Mouse (Mus musculus) spleen, postnatal 14 days (tissue): ENCODE data around the gene Rps11.
"Not testable (repeated sequence)": the region's sequence is repeated elsewhere in the genome, so short reads cannot be mapped to it uniquely, and the experiment has no call there.

Experiments used
- DNase-seq, 2 experiments: peaks; one replicate each; pipeline ENCODE4 v3.0.0; 2021 to 2022; ENCODE audit warnings: low spot score in 2 of 2

Gene Rps11

DNA sequence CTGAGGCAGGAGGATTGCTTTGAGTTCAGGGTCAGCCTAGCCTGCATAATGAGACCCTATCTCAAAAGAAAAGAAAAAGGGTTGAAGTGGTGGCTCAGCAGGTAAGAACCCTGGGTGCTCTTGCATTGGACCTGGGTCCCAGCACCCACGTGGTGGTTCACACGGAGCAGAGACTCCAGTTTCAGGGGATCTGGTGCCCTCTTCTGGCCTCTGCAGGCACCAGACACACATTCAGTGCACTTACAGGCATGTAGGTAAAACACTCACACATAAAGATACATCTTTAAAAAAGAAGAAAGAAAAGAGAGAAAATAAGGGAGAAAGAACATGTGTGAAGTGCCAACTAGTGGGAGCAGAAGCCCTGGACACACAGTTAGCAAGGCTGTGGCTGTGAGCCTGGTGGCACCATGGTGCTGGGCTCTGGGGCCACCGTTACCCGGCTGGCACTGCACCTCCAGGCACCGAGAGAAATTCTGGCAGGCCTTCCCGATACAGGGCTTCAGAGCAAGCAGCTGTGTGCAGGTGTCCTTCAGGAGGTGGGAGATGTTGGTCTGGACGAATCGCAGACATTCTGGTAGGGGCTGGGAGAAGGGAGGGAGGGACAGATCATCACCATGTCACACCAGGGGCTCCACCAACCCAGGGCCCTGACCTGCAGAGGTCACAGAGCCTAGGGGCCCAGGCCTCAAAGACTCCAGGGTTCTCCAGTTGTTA, 9.4 kb upstream of the Rps11 start:
- no peak for DNase-seq

DNA sequence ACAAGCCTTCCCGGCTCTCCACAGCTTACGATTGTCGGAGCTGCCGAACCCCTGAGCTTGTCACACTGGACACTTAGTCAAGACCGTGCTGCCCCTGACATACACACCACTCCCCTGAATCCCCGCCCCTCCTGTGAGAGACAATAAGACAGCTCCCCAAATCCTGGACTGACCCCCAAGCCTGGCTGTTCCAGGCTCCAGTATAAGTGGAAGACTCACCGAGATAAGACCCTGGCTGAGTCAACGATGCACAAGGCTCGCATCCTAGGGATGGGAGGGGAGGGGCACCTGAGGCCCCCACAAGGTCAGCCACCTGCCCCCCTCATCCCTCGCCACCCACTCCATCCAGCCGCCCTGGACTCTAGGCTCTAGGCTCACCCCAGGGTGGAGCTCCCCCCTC, 7.6 kb upstream of the Rps11 start:
- no peak for DNase-seq

DNA sequence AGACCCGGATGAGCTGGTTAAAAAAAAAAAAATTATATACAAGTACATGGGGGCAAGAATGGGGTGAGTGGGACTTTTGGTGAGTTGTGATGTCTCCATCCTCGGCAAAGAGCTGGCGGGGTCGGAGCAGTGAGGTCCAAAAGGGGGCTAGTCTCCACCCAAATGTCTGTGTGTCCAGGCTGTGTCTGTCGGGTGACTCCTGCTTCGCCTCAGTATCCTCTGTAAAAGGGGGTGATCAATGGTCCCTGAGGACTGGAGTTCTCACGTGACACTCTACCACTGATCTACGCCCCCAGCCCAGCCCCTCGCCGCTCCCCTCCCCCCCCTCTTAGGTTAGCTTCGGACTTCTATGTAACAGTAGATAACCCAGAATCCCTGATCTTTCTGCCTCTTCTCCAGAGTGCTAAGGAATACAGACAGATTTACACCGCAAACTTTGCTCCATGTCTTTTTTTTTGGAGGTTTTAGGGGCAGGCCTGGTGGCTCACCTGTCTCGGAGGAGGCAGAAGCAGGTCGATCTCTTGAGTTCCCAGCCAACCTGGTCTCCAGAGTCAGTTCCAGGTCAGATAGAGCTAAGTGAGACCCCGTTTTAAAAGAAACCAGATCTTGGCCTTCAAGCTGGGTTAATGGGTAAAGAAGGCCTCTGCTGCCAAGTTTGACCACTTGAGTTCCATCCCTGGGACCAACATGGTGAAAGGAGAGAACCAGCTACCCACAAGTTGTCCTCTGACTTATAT, 5.7 kb upstream of the Rps11 start:
- no peak for DNase-seq

DNA sequence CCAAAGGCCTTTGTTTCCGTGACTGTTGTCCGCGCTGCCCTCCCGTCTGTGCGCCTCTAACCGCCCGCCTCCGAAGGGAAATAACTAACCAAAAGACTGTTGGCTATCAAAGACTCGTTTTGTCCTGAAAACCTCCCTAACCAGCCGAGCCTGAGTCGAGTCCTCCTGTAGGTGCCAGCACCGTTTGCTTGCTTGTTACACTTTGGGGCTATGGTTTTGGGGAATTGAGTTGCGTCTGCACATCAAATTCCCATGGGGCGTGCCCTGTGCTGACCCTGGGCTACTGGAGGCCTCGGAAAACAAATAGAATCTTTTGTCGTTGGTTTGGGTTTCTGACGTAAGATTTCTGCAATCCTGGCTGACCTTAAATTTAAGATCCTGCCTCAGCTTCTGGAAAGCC, 5.1 kb upstream of the Rps11 start:
- no peak for DNase-seq

DNA sequence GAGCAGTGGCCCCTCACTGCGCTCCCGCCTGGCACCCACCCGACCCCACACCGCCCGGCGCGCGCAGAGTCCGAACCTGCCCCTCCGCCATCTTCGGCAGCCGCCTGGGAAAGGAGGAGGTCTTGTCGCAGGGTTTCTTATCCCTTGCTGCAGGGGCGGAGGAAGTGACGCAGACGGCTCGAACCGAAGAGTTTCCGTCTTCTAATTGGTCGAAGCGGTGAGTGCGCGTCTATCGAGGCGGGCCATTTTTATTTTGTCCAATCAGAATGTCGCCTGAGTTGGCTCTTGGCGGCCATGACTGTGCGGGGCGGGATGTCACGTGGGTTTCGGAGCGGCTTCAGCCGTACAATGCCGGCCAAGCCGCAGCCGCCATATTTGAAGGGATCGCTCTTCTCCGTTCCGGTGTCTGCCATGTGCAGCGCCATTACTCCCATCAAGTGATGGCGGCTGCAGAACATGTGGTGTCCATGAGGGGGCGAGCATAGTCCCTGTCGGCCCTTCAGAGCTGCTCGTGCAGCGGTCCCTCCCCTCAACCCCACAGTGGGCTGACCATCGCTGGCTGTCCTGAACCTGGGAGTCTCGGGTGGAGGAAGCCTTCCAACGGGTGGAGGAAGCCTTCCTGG, 4.5 kb upstream of the Rps11 start, which contains the start of gene Rpl13a:
TSS of gene Rpl13a (minus strand) at position 138 of the 623 bp plus-strand sequence.
- peak; percentile 92 to 95 for DNase-seq

DNA sequence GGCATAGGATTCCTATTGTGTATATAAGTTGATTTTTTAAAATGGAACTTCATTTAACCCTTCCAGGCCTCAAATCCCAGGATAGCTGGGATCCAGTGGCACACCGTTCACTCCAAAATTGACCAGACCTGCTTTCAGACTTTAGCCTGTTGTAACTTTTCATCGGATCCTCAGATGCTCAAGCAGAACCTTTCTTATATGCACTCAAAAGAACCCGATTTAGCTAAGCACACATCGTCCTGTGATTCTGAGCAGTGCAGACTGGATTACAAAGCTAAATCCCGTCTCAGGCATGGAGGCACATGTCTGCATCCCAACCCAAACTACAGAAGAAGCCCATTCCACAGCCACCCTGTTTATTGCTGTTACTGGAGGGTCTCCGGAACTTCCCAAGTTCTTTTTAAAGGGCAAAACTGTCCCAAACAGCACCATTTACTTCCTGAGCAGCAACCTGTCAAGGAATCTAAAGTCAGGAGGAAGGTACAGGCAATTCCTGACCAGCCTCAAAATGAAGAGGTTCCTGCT, 3.5 kb upstream of the Rps11 start:
- DNase-seq = no peak

DNA sequence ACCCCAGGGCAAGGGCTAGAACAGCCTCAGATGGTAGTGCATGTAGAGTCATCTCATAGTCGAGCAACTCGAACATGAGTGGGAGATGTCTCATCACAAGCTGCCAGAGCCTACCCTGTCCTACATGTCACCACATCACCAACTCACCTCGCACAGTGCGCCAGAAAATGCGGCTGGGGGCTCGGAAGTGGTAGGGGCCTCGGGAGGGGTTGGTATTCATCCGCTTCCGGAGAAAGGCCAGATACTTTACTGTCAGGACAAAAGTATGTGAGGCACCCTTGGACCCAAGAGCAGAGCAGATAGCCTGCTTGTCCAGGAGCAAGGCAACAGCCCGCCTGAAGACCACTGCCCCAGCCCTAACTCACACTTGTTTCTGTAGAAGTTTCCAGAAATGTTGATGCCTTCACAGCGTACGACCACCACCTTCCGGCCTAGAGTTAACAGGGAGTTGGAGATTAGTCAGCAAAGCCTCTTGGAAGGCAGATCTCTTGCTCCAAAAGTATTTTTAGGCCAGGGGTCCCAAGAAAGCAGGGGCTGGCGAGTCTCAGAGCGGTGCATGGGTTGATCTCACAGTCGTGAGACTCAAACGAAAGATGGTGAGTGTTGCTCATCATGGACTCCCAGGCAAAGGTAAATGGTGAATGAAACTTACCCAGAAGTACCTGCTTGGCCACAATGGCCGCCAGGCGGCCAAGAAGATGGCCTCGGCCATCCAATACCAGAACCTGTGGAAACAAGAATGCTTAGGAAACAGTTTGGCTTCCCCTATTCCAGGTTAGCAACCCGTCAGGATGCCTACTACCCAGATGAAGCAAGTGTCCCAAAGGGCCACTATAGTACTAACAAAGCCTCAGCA, 2.8 kb upstream of the Rps11 start:
- DNase-seq = no peak

DNA sequence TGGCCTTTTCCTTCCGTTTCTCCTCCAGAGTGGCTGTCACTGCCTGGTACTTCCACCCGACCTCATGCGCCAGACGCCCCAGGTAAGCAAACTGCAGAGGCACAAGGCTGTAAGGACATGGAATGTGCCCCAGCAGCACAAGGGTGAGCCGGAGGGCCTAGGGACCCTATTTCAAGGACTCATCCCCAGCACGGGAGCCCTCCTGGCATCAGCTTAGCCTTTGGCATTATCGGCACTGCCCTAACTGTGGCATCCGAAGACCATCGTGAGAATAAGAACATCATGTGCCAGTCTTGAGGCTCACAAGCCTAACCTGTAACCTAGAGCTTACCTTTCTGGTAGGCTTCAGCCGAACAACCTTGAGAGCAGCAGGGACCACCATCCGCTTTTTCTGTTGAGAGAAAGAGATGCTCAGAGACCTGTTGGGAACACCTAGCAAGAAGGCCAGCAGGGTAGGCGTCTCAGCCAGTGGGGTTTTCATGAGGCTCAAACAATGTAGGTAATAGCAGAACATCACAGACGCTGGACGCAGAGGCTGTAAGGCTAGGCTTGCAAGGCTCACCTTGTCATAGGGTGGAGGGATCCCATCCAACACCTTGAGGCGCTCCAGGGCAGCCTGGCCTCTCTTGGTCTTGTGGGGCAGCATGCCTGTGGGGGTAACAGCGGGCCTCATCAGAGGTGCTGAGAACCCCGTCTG, 2.1 kb upstream of the Rps11 start:
- DNase-seq = no peak

DNA sequence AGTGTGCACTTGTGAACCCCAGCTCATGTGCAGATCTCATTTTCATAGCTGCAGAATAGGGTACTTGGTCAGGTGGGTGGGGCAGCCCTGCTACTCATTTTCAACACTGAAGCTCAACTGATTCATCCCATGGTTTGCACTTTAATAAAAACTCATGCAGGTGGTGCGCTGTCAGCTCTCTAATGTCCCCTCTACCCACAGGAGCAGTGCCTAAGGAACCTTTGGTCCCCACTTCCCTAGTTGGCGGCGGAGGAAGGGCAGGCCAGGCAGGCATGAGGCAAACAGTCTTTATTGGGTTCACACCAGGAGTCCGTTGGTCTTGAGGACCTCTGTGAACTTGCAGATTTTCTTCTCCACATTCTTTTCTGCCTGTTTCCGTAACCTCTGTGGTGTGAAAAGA, 1.4 kb upstream of the Rps11 start:
- DNase-seq = not testable (repeated sequence)

DNA sequence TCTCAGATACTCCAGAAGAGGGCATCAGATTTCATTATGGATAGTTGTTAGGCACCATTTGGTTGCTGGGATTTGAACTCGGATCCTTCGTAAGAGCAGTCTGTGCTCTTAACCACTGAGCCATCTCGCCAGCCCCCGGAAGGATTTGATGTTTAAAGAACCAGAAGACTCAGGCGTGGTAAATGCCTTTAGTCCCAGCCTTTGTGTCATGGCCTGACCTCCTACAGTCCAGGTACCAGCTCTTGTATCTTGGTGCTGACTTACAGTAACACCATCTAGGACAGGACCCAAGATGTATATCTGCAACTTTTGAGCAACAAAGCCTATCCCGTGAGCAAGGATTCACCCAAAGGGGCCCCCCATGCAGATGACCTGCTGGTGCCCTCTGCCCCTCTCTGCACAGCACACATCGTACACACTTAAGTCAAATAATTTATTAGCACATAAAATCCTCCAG, 933 bp upstream of the Rps11 start:
- no peak for DNase-seq

DNA sequence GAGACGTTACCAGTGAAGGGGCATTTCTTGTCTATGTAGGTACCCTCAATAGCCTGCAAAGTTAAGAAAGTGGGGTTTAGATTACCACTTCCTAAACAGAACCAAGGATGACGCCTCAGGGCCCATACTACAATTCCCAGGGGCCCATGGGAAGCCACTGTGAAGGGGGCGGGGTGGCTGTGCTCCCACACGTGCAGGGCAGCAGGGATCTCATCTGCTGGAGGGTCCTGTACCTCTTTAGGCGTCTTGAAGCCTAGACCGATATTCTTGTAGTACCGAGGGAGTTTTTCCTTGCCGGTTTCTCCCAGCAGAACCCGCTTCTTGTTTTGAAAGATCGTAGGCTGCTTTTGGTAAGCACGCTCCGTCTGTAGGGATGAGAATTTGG, 1.1 kb downstream of the Rps11 start:
- no peak for DNase-seq

DNA sequence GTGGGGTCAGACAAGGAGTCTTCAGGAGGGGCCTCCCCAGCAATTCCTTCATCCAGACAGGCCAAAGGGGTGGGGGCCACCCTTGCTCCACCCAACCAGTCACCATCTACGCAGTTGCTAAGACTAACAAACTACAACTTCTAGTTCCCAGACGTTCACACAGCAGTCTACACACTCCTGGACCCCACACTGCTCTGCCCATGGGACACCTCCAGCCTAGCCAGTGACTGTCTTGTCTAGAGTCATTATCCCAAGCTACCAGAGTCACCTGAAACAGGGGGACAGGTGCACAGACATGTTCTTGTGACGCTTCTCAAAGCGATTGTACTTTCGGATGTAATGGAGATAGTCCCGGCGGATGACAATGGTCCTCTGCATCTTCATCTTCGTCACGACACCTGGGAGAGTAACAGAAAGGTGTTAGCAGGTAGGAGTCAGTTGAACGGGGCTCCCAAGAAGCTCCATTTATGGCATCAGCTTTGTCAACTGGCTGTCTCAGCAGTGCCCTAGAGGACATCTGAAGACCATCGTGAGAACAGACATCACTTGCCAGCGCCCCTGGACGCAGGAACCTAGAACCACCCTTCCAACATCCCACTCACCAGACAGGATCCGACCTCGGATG, 1.6 kb downstream of the Rps11 start:
- DNase-seq = no peak

DNA sequence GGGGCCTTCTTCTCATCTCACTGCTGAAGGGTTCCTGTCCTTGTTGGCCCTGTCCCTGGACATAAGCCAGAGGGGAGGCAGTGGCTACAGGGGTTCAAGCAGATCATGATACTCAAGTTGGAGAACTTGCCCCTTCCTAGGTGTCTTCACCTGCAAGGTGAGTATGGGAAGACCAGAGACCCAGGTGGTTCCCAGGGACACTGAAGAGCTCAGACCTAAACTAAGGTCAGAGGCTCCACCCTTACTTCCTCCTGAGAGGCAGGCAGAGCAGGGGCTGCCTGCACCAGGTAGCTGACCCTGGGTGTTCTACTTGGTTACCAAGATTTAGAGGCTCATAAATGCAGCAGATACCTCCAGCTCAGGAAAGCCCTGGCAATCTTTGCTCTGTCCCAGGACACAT, 2.3 kb downstream of the Rps11 start:
- no peak for DNase-seq

DNA sequence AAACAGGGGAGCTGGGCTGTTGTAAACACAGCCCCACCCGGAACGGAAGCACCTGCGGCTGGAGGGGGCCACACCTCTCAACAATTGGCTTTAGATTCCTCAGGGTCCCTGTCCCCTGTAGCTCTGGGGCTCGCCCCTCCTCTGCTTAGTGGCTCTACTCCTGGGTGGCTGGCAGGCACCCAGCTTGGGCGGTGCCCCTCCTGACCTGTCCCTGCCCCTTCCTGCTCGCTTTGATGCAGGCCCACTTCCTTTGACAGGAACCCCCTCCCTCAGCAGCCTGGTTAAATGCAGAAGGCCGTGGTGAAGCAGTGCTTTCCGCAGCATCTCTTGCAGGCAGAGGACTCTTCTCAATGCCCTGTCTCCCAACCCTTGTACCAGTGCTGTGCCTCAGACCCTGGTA, 2.8 kb downstream of the Rps11 start:
- DNase-seq = peak; percentile 61 to 63

DNA sequence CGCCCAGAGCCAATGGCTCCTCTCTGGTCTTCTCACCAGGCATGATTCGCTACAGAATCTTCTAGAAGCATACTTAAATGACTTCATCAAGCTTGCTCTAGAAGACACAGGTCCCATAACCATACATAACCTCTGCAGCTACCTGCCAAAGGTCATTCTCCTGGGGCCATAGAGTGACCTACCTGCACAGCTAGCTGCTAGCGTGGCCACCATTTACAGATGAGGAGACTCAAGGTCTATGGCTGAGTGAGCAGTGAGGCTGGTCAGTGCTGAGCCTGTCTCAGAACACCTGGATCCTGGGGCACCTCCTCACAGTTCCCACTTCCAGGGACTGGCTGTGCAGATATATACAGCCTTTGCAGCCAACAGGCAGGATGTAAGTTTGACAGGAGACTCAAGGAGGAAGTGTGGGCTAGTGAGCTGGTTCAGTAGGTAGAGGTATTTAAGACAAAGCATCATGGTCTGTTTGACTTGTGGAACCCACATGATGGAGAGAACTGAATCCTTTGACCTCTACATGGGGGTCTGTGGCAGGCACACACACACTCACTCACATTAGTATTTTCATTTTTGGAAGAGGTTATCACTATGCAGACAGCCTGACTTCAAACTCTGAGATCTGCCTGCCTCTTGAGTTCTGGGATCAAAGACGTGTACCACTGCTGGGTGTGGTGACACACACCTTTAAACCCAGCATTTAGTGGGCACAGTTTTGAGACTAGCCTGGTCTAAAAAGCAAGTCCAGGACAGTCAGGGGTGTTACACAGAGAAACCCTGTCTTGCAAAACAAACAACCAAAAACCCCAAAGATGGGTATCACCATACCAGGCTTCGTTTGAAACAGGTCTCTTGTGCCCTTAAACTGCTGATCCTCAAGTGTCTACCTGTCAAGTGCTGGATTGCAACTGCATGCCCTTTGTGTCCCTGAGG, 4.2 kb downstream of the Rps11 start:
- no peak for DNase-seq

DNA sequence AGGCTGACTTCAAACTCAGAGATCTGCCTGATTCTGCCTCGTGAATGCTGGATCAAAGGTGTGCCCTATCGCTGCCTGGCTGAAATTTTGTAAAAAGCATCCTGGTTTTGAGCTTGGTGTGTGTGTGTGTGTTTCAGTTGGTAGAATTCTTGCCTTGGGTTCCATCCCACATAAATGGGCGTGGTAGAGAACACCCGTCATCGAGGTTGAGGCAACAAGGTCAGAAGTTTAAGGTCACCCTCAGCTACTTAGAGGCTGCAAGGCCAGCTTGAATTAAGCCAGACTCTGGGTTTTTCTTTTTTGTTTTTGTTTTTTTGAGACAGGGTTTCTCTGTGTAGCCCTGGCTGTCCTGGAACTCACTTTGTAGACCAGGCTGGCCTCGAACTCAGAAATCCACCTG, 5.9 kb downstream of the Rps11 start:
- DNase-seq = no peak

DNA sequence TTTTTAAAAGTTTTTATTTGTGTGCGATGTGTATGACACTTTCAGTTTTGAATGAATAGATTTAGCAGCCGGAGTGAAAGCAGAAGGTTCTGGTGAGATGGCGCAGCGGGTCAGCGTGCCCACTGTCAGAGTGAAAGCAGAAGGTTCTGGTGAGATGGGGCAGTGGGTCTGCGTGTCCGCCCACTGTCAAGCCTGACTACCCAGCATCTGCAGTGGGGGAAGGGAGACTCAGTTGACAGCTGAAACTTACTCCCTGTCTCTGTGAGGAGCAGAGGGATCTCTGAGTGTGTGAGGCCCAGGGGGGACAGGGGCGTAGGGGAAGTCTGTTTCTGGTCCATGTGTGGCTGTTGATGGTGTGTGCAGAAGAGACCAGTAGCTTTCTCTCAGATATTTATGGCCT, 6.7 kb downstream of the Rps11 start:
- no peak for DNase-seq

DNA sequence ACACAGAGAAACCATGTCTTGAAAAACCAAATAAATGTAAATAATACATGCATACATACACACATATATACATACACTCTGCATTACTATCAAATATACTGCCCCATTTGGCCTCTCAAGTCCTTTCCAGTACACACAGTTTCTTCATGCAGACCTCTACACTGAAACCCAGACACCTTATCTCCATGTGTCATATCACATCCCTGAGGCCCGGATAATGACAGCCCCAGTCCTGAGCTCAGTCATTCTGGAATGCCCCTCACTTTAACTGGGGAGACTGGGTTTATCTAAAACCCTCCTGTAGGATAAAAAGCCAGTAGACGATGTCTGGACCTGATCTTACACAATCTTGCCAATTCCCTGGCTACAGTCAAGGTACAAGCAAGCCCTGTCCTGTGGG, 10.8 kb downstream of the Rps11 start:
- no peak for DNase-seq

DNA sequence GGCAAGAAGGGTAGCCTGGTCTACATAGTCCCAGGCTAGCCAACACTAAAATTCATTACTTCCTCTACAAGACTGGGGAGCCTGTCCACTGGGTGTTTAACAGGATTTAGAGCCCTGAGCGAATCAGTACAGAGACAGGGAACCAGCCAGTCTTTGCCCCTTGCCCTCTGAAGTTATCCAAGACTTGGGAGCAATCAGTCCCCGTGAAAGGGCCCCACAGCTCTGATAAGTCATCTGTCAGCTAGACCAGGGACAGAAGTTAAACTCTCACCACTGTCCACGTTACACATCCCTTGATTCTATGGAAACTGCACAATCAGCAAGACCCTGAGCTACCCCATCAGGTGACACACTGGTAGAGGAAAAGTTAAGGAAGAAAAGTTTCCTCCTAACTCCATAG, 11.7 kb downstream of the Rps11 start:
- DNase-seq = no peak

DNA sequence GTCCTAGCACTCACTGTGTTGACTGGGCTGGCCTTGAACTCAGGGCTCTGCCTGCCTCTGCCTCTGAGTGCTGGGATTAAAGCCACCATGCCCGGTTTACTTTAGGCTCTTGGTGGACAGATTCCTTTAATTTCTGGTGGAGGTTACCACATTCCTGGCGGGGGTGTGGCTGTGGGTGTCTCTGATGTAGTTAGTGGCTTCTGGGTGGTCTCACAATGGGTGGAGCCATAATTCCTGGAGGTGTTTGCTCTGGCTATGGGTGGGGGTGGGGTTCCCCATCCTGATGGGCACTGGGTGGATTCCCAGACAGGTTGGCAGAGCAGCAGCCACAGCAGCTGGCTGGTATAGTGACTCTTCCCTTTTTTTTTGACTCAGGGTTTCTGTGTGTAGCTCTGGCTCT, 12.3 kb downstream of the Rps11 start:
- DNase-seq = no peak
